Mouse (Mus musculus): Measurements from ENCODE around the gene Pheta2. TPM values are rescaled to one million over a fixed set of nuclear protein-coding genes. Genes with fewer than 3 reads are reported as not detected.

Gene Pheta2
- polyA plus RNA-seq, 1 experiment from 2014 or later: 4.8 TPM

DNA sequence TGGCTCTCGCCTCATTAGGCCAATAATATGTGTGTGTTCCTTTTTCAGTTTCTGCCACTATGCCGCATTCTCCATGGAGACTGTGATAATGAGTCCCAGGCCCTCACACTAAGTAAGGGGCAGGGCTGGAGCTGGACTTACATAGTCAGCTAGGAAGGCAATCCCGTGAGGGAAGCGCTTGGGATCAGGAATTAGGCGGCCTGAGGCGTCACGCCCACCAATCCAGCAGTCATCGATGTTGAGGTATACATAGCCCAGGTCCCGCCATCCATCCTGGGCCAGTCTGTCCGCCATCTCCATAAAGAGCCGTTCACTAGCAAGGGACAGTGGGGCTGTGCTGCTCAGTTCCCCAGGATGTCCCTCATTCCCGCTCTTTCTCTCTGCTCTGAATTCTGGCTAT is 2.1 kb upstream of the Pheta2 start:
- WGBS: 85% methylated on average over 12 of the region's 12 CpGs
- H3K27ac ChIP-seq: no peak overlapping the region
- peaks cover 51% of the 10 kb centered on the region for H3K4me1 ChIP-seq (replicated peaks)
- peaks cover 28% of the 10 kb centered on the region for H3K27me3 ChIP-seq (ENCODE audit: insufficient read depth, poor library complexity, severe bottlenecking)
- DNase-seq (ENCODE audit: low spot score): no peak
- no peak overlapping the region for H3K4me3 ChIP-seq
- H3K36me3 ChIP-seq: peaks cover 29% of the 10 kb centered on the region
- H3K9me3 ChIP-seq: no peaks in the 10 kb centered on the region

- H3K4me3 ChIP-seq: peak overlapping the region; percentile 60
- peaks cover 32% of the 10 kb centered on the region for H3K27me3 ChIP-seq (ENCODE audit: insufficient read depth, poor library complexity, severe bottlenecking)
- no peak for DNase-seq (ENCODE audit: low spot score)
- H3K4me1 ChIP-seq (replicated peaks): peaks cover 57% of the 10 kb centered on the region
- no peaks in the 10 kb centered on the region for H3K9me3 ChIP-seq
- H3K36me3 ChIP-seq: peaks cover 23% of the 10 kb centered on the region
- 61% methylated on average over 4 of the region's 4 CpGs for WGBS
- H3K27ac ChIP-seq: peak overlapping the region; percentile 90
Measured at GRCm38 (mm10) chr15:82337875-82338274, 867 bp upstream of the Pheta2 start.

- peaks cover 65% of the 10 kb centered on the region for H3K4me1 ChIP-seq (replicated peaks)
- WGBS: 61% methylated on average over 10 of the region's 10 CpGs
Measured at GRCm38 (mm10) chr15:82339150-82339549, 408 bp downstream of the Pheta2 start.

GRCm38 (mm10) chr15:82339634-82340254 is 1.0 kb downstream of the Pheta2 start:
- Histone ChIP-seq H3K36me3 (peaks cover 14% of the 10 kb centered on the region), H3K4me1 (replicated peaks) (peaks cover 68% of the 10 kb centered on the region), H3K27me3 (ENCODE audit: insufficient read depth, poor library complexity, severe bottlenecking) (peaks cover 32% of the 10 kb centered on the region), H3K4me3 (no peak overlapping the region), H3K9me3 (no peaks in the 10 kb centered on the region), H3K27ac (peak overlapping the region; percentile 90; the same call in 1 of the 2 replicates)
- no peak for DNase-seq (ENCODE audit: low spot score)
- WGBS: 80% methylated on average over 8 of the region's 8 CpGs

More at GRCm38 (mm10) chr15:82339150-82339549, 408 bp downstream of the Pheta2 start:
- no peaks in the 10 kb centered on the region for H3K9me3 ChIP-seq
- peak overlapping the region; percentile 90 for H3K27ac ChIP-seq
- no peak for DNase-seq (ENCODE audit: low spot score)
- H3K4me3 ChIP-seq: peak overlapping the region; percentile 60
- peaks cover 20% of the 10 kb centered on the region for H3K36me3 ChIP-seq
- peaks cover 32% of the 10 kb centered on the region for H3K27me3 ChIP-seq (ENCODE audit: insufficient read depth, poor library complexity, severe bottlenecking)

DNA sequence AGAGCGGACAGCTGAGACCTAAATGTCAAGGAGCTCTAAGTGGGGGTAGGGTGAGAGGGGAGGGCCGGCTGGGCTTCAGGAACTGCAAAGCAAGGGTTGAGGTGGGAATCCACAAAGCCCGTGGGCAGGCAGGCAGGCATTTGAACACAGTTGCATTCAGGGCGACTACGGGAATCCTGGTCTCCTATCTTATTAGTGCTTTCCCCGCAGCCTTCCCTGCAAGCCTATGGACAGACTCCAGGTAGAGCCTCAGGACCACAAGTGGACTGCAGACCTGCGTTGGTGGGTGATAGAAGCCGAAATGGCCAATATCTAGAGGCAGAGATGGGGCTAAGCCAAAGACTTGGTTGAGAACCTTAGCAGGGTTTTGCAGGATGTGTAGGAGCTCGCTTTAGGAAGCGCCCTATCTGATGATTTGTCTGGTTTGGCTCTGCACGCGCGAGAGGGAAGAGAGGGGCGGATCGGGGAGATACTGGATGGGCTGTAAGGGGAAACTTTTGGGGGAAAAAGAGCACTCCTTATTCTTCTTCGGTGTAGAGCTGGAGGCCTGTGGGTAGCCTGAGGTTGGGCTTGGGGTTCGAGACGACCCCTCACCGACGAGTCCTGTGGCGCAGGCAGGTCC is 1.8 kb downstream of the Pheta2 start:
- Histone ChIP-seq H3K4me3 (peak overlapping the region; percentile 50), H3K27me3 (ENCODE audit: insufficient read depth, poor library complexity, severe bottlenecking) (peaks cover 32% of the 10 kb centered on the region), H3K27ac (peak overlapping the region; percentile 87), H3K4me1 (replicated peaks) (peaks cover 68% of the 10 kb centered on the region), H3K9me3 (no peaks in the 10 kb centered on the region), H3K36me3 (peaks cover 6% of the 10 kb centered on the region)
- WGBS: 36% methylated on average over 21 of the region's 21 CpGs
- DNase-seq (ENCODE audit: low spot score): no peak

GRCm38 (mm10) chr15:82341036-82341501 is 2.3 kb downstream of the Pheta2 start:
- DNase-seq (ENCODE audit: low spot score): peak; percentile 47

DNA sequence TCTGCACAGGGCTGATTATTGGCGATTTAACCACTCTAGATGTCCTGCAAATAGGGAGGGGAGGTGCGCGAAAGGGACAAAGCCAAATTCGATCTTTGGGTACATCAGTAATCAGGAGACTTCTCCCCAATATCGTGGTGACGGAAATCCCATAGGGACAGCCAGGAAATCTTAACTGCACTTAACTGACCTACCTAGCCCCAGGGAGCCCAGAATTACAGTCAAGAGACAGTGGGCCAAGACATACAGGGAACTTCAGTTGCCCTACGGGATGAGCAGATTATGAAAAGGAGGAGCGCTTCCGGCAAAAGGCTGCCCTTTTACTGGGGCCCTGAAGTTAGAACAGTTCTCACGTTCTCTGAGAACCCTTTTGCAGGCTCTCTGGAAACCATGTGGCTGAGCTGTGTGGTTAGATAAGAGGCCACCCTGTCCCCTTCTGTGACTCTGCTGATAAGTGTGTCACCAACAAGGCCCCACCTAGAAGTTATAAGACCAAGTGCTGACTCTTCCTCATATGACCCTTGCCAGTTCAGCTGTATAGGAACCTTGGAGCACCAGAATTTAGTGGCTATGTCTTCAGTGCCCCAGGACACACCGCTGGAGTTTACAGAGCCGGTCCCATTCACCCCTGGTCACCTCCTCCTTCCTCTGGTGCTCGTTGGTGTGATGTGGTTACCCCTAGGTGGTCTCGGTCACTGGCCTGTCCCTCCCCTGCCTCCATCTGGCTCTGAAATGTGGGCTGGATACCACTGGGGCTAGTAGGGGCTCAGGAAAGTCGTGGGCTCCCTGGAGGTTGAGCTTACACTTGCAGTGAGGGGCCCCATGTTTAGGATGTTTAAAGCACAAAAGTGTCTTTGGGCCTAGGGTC is 3.2 kb downstream of the Pheta2 start:
- peak overlapping the region; percentile 87 for H3K27ac ChIP-seq
- peaks cover 32% of the 10 kb centered on the region for H3K27me3 ChIP-seq (ENCODE audit: insufficient read depth, poor library complexity, severe bottlenecking)
- peak overlapping the region; percentile 50 for H3K4me3 ChIP-seq
- H3K4me1 ChIP-seq (replicated peaks): peaks cover 66% of the 10 kb centered on the region
- DNase-seq (ENCODE audit: low spot score): no peak
- H3K36me3 ChIP-seq: no peaks in the 10 kb centered on the region
- WGBS: 67% methylated on average over 15 of the region's 15 CpGs
- H3K9me3 ChIP-seq: no peaks in the 10 kb centered on the region

More at GRCm38 (mm10) chr15:82341036-82341501, 2.3 kb downstream of the Pheta2 start:
- Histone ChIP-seq H3K9me3 (no peaks in the 10 kb centered on the region), H3K27me3 (ENCODE audit: insufficient read depth, poor library complexity, severe bottlenecking) (peaks cover 32% of the 10 kb centered on the region), H3K4me3 (peak overlapping the region; percentile 50), H3K36me3 (peaks cover 1% of the 10 kb centered on the region), H3K4me1 (replicated peaks) (peaks cover 68% of the 10 kb centered on the region), H3K27ac (peak overlapping the region; percentile 87)
- 3% methylated on average over 40 of the region's 40 CpGs for WGBS

GRCm38 (mm10) chr15:82342543-82342935 is 3.8 kb downstream of the Pheta2 start:
- Histone ChIP-seq H3K4me1 (replicated peaks) (peaks cover 66% of the 10 kb centered on the region), H3K9me3 (no peaks in the 10 kb centered on the region), H3K27ac (peak overlapping the region; percentile 53; the same call in 1 of the 2 replicates), H3K4me3 (no peak overlapping the region), H3K36me3 (peaks cover 3% of the 10 kb centered on the region; the same call in 1 of the 2 replicates), H3K27me3 (ENCODE audit: insufficient read depth, poor library complexity, severe bottlenecking) (peaks cover 32% of the 10 kb centered on the region)
- no peak for DNase-seq (ENCODE audit: low spot score)
- WGBS: 79% methylated on average over 5 of the region's 5 CpGs

DNA sequence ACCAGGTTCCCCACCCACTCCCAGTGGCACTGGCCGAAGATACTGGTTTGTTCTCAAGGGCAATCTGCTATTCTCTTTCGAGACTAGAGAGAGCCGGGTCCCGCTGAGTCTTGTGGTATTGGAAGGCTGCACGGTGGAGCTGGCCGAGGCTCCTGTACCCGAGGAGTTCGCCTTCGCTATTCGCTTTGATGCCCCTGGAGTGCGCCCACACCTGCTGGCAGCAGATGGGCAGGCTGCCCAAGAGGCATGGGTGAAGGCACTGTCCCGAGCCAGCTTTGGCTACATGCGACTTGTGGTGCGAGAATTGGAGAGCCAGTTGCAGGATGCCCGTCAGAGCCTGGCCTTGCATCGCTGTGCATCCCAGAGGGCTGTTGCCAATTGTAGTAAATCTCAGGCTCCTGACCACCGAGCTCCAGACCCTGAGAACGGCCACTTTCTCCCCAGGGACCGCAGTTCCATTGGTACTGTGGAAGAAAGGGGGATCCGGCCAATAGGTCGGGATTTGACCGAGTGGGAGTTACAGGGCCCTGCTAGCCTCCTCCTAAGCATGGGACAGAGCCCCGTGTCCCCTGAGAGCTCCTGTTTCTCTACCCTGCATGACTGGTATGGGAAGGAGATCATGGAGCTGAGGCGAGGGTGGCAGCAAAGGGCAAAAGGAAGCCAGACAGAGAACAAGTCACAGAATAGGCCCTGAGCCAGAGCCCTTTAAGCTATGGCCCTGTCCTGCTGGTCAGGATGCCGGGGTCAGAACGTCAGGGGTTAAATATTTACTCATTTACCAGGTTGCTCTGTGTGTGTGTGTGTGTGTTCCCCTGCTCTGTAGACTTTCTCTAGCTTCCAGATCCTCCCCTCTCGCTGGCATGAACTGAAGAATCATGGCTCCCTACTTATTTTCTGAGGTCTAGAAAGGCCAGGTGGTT is 4.9 kb downstream of the Pheta2 start:
- peaks cover 58% of the 10 kb centered on the region for H3K4me1 ChIP-seq (replicated peaks)
- WGBS: 90% methylated on average over 27 of the region's 27 CpGs
- no peak for DNase-seq (ENCODE audit: low spot score)
- H3K36me3 ChIP-seq: peaks cover 13% of the 10 kb centered on the region
- H3K27ac ChIP-seq: peak overlapping the region; percentile 57; the same call in 1 of the 2 replicates
- H3K4me3 ChIP-seq: no peak overlapping the region
- peaks cover 32% of the 10 kb centered on the region for H3K27me3 ChIP-seq (ENCODE audit: insufficient read depth, poor library complexity, severe bottlenecking)
- H3K9me3 ChIP-seq: no peaks in the 10 kb centered on the region

DNA sequence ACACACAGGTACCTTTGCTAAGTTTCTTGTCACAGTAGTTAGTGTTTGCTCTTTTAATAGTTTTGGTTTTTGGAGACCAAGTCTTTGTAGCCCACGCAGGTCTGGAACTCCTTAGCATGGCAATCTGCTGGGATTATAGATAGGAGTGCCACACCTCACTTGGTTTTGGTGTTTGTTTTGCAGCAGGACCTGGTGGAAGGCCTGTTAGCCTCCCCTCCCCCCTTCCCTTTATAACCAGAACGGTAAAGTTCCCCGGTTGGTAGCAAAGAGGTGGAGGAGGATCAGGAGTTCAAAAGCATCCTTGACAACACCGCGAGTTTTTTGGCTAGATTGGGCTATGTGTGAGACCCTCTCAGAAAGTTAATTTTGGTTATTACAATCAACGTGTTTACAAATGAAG is 6.2 kb downstream of the Pheta2 start:
- Histone ChIP-seq H3K4me3 (no peak overlapping the region), H3K27ac (peak overlapping the region; percentile 45; the same call in 1 of the 2 replicates), H3K36me3 (peaks cover 27% of the 10 kb centered on the region), H3K27me3 (ENCODE audit: insufficient read depth, poor library complexity, severe bottlenecking) (peaks cover 20% of the 10 kb centered on the region), H3K4me1 (replicated peaks) (peaks cover 45% of the 10 kb centered on the region), H3K9me3 (no peaks in the 10 kb centered on the region)
- no peak for DNase-seq (ENCODE audit: low spot score)
- WGBS: 92% methylated on average over 6 of the region's 6 CpGs

DNA sequence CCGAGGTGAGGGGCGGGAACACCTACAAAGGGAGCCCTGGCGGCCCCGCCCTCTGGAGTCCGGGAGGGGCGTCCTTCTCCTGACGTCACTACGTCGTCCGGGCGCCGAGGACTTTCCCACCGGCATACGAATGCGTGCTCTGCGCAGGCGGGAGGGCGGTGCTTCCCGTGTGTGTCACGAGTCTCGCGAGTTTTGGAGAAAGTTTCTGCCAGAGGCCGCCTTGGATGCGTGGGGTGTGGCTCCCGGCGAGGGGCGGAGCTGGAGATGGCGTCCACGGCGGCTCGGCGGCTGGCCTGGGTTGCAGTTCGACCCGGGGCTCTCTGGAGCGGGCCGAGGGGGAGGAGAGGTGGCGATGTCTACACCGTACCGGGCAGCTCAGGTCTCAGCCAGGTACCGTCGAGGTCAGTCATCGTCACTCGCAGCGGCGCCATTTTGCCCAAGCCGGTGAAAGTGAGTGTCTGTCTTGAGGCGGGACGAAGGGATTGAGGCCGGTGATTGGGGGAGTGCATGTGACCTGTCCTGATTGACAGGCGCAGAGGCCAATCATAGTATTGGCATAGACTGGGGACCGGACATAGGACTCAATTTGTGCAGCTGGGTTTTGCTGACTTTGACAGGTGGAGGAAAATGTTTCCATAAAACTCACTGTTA is 7.2 kb downstream of the Pheta2 start:
- peaks cover 37% of the 10 kb centered on the region for H3K36me3 ChIP-seq
- H3K4me3 ChIP-seq: peak overlapping the region; percentile 80
- peak overlapping the region; percentile 96 for H3K27ac ChIP-seq
- WGBS: under 1% methylated on average over 51 of the region's 51 CpGs
- H3K4me1 ChIP-seq (replicated peaks): peaks cover 36% of the 10 kb centered on the region
- peak; percentile 98 for DNase-seq (ENCODE audit: low spot score)
- peaks cover 10% of the 10 kb centered on the region for H3K27me3 ChIP-seq (ENCODE audit: insufficient read depth, poor library complexity, severe bottlenecking)
- no peaks in the 10 kb centered on the region for H3K9me3 ChIP-seq

Data from hindbrain, embryonic 10.5 days (tissue).